Mouse (Mus musculus) C2C12 (cell line): ENCODE results near the gene Prps1.

Experiments used
- CEBPB ChIP-seq: IDR thresholded peaks from one replicate; pipeline ENCODE4 v1.6.1; 2011; ENCODE audit warnings: low read depth, mild to moderate bottlenecking, control low read depth, moderate library complexity
- CTCF ChIP-seq: IDR thresholded peaks from one replicate; pipeline ENCODE4 v1.5.1; 2011; ENCODE audit not compliant: control insufficient read depth, insufficient read depth, insufficient read length
- MAX ChIP-seq: IDR thresholded peaks from one replicate; pipeline ENCODE4 v1.6.1; 2011; ENCODE audit warnings: mild to moderate bottlenecking, control low read depth
- MYOD1 ChIP-seq: IDR thresholded peaks from one replicate; pipeline ENCODE4 v1.6.1; 2011; ENCODE audit warnings: low read depth; ENCODE audit not compliant: control insufficient read depth, insufficient read length
- USF1 ChIP-seq: IDR thresholded peaks from one replicate; pipeline ENCODE4 v1.6.1; 2011; ENCODE audit warnings: low read depth, mild to moderate bottlenecking, control low read depth, moderate library complexity

DNA sequence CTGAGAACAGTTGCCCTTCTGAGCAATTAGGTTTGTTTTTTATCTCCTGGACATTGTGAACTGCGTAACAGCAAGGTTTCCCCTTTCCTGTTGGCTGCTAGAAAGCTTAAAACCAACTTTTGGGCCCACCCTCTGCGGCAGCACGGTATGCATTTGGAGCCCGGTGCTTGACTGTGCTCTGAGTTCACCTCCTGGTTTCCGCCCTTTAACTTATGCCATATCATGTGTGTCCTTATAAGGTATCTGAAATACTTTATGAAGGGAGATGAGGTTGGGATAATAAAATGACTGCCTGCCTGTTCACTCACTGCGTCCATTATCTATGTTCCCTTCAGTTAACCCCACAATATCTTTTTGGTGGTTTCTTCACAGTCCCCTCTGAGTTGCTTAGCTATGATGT is 37.8 kb downstream of the Prps1 start:
- TF ChIP-seq MAX: no peak
- no peak for TF ChIP-seq CTCF
- no peak for TF ChIP-seq CEBPB
- TF ChIP-seq MYOD1: no peak
- no peak for TF ChIP-seq USF1
